Mouse (Mus musculus) left cerebral cortex, adult 9 months (tissue): Measurements from ENCODE around the gene Npl.

ENCODE experiments used
- DNase-seq, 2 experiments: peaks; one replicate each; pipeline ENCODE4 v3.0.0; 2022; ENCODE audit warnings: low spot score in 2 of 2

The Npl gene

GRCm38 (mm10) chr1:153549536-153550199 lies at the start of gene Npl:
TSS of gene Npl (minus strand) at chr1:153550045.
- peak in 1 of 2 experiments; percentile 64 for DNase-seq

GRCm38 (mm10) chr1:153599302-153600045 lies 49.6 kb upstream of the Npl start:
- DNase-seq = no peak

- DNase-seq = no peak
These were observed 48.9 kb upstream of the Npl start for GRCm38 (mm10) chr1:153598773-153599172.

GRCm38 (mm10) chr1:153593678-153594077 lies 43.8 kb upstream of the Npl start:
- no peak for DNase-seq

GRCm38 (mm10) chr1:153590176-153590734 lies 40.4 kb upstream of the Npl start:
- no peak for DNase-seq

GRCm38 (mm10) chr1:153587956-153588355 lies 38.1 kb upstream of the Npl start:
- peak in 1 of 2 experiments; percentile 56 for DNase-seq

- no peak for DNase-seq
These were observed 37.0 kb upstream of the Npl start for GRCm38 (mm10) chr1:153586826-153587225.

GRCm38 (mm10) chr1:153585752-153586151 lies 35.9 kb upstream of the Npl start:
- DNase-seq = no peak

- DNase-seq = no peak
These were observed 33.3 kb upstream of the Npl start for GRCm38 (mm10) chr1:153583189-153583588.

- DNase-seq = no peak
These were observed 24.9 kb upstream of the Npl start for GRCm38 (mm10) chr1:153574730-153575129.

- DNase-seq = no peak
These were observed 22.6 kb upstream of the Npl start for GRCm38 (mm10) chr1:153572271-153573043.

- DNase-seq = no peak
These were observed 15.9 kb upstream of the Npl start for GRCm38 (mm10) chr1:153565701-153566100.

GRCm38 (mm10) chr1:153564701-153565100 lies 14.9 kb upstream of the Npl start:
- DNase-seq = no peak

- no peak for DNase-seq
These were observed 13.8 kb upstream of the Npl start for GRCm38 (mm10) chr1:153563675-153564074.

- no peak for DNase-seq
These were observed 11.0 kb upstream of the Npl start for GRCm38 (mm10) chr1:153560805-153561204.

GRCm38 (mm10) chr1:153559701-153560100 lies 9.9 kb upstream of the Npl start:
- DNase-seq = no peak

GRCm38 (mm10) chr1:153559126-153559647 lies 9.3 kb upstream of the Npl start:
- peak in 1 of 2 experiments; percentile 77 for DNase-seq

GRCm38 (mm10) chr1:153556896-153557295 lies 7.1 kb upstream of the Npl start:
- DNase-seq = peak in 1 of 2 experiments; percentile 66

GRCm38 (mm10) chr1:153556202-153556601 lies 6.4 kb upstream of the Npl start:
- no peak for DNase-seq

GRCm38 (mm10) chr1:153550814-153551213 lies 969 bp upstream of the Npl start:
- DNase-seq = peak in 1 of 2 experiments; percentile 52

- no peak for DNase-seq
These were observed 2.3 kb downstream of the Npl start for GRCm38 (mm10) chr1:153547555-153547954.

GRCm38 (mm10) chr1:153545196-153545595 lies 4.6 kb downstream of the Npl start:
- DNase-seq = no peak
